Mouse (Mus musculus) kidney, postnatal 36 days (tissue): Measurements from ENCODE around the gene Slco4c1.

Experiments used
- DNase-seq, 2 experiments: peaks; one replicate each; pipeline ENCODE4 v3.0.0; 2021 to 2022; ENCODE audit warnings: mixed read lengths in 2 of 2

The Slco4c1 gene

GRCm38 (mm10) chr1:96768264-96768663 lies 103.7 kb downstream of the Slco4c1 start:
- peak in 1 of 2 experiments; percentile 1 for DNase-seq

GRCm38 (mm10) chr1:96766535-96766934 lies 105.4 kb downstream of the Slco4c1 start:
- no peak for DNase-seq
